ENCODE assay signal across 21 mouse cellular contexts in the genomic region with DNA sequence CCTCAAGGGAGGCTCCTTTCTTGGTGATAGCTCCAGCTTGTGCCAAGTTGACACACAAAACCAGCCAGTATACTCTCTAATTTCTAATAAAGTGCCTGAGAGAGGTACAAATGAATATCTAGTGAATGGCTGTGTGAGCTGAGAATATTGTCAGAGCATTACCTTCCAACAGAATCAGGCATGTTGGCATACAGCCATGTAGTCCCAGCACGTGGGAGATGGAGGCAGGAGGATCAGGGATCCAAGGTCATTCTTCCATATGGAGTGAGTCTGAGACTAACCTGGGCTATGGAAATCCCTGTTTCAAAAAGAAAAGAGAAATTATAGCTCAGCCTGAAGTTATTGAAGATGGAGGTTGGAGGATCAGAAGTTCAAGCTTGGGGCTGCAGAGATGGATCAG. TPM values are rescaled to one million over a fixed set of nuclear protein-coding genes. Genes with fewer than 3 reads are reported as not detected.
A peak's percentile ranks its signal among the peaks of the same experiment; 100 is the strongest.
DNase-seq lines count a peak whose midpoint lies in the region; ATAC-seq and TF ChIP-seq lines count a peak whose summit lies in the region.
"Had no signal": no experiment of that assay in that cellular context is flagged by ENCODE, and none has a peak within 500 bp of the region (broad histone marks: within the 10 kb centered on the region; RNA-seq: fewer than 3 reads in every experiment).

No protein-coding gene starts in this region.

- TF ChIP-seq CTCF in hindbrain, postnatal 0 days (IDR thresholded peaks at IDR 0.05; ENCODE audit: low read depth): no peak

- no peaks in the 10 kb centered on the region for H3K9me3 ChIP-seq in kidney, embryonic 15.5 days (replicated peaks)
- no peaks in the 10 kb centered on the region for H3K9me3 ChIP-seq in hindbrain, postnatal 0 days (ENCODE audit: low read length)
- H3K9me3 ChIP-seq: embryonic facial prominence, embryonic 12.5 days; embryonic facial prominence, embryonic 15.5 days; forebrain, embryonic 15.5 days; hindbrain, embryonic 12.5 days; hindbrain, embryonic 15.5 days had no signal

- intact Hi-C loops in gastrocnemius, postnatal 36 days (cut with DNase I): no loop called here

- H3K4me1 ChIP-seq in kidney, embryonic 15.5 days: peaks cover 40% of the 10 kb centered on the region
- H3K4me1 ChIP-seq in hindbrain, postnatal 0 days (ENCODE audit: insufficient read depth, low read length): no peaks in the 10 kb centered on the region
- H3K4me1 ChIP-seq: forebrain, embryonic 15.5 days; hindbrain, embryonic 12.5 days; hindbrain, embryonic 15.5 days had no signal

- no peak for ATAC-seq in kidney, embryonic 15.5 days (replicated peaks; ENCODE audit: low FRiP score)
- ATAC-seq in hindbrain, postnatal 0 days: no peak
- ATAC-seq: activated CD4-positive, CD25-positive, alpha-beta regulatory T cell, adult 4 months; forebrain, embryonic 15.5 days had no signal

- H3K4me2 ChIP-seq in kidney, embryonic 15.5 days: no peak overlapping the region
- H3K4me2 ChIP-seq in hindbrain, postnatal 0 days (ENCODE audit: low read depth, low read length): no peak overlapping the region
- H3K4me2 ChIP-seq: embryonic facial prominence, embryonic 12.5 days; embryonic facial prominence, embryonic 15.5 days; forebrain, embryonic 15.5 days; heart, embryonic 11.5 days; hindbrain, embryonic 12.5 days; hindbrain, embryonic 15.5 days had no signal

- no peak overlapping the region for H3K27ac ChIP-seq in kidney, embryonic 15.5 days
- H3K27ac ChIP-seq in hindbrain, postnatal 0 days: no peak overlapping the region
- H3K27ac ChIP-seq: embryonic facial prominence, embryonic 12.5 days; embryonic facial prominence, embryonic 15.5 days; forebrain, embryonic 15.5 days; hindbrain, embryonic 12.5 days; hindbrain, embryonic 15.5 days had no signal

- H3K9ac ChIP-seq in kidney, embryonic 15.5 days: no peak overlapping the region
- H3K9ac ChIP-seq in hindbrain, postnatal 0 days (replicated peaks; ENCODE audit: low read length): no peak overlapping the region
- H3K9ac ChIP-seq: embryonic facial prominence, embryonic 12.5 days; embryonic facial prominence, embryonic 15.5 days; forebrain, embryonic 15.5 days; hindbrain, embryonic 12.5 days; hindbrain, embryonic 15.5 days had no signal

- DNase-seq in kidney, adult 11 months: peak; percentile 33
- DNase-seq in kidney, postnatal 4 days: no peak
- DNase-seq in kidney, adult 8-10 months: peak; percentile 40 to 42
- peak; percentile 64 to 68 for DNase-seq in kidney, postnatal 25 days
- no peak for DNase-seq in hindbrain, postnatal 0 days (ENCODE audit: low spot score)
- no peak for DNase-seq in gastrocnemius, postnatal 36 days
- DNase-seq: adrenal gland, adult 8-10 months; adrenal gland, postnatal 25 days; cerebellum, adult 11-12 months; cerebellum, adult 9-10 months; cerebellum, postnatal 14 days; gastrocnemius, postnatal 25 days; heart, adult 11 months had no signal

- 41% methylated on average over 1 of the region's 1 CpGs for WGBS in kidney, embryonic 15.5 days
- WGBS in hindbrain, postnatal 0 days: 57% methylated on average over 1 of the region's 1 CpGs

- no peaks in the 10 kb centered on the region for H3K36me3 ChIP-seq in kidney, embryonic 15.5 days
- H3K36me3 ChIP-seq in hindbrain, postnatal 0 days (ENCODE audit: insufficient read depth, low read length): no peaks in the 10 kb centered on the region
- H3K36me3 ChIP-seq: embryonic facial prominence, embryonic 12.5 days; embryonic facial prominence, embryonic 15.5 days; forebrain, embryonic 15.5 days; hindbrain, embryonic 12.5 days; hindbrain, embryonic 15.5 days had no signal

- no peaks in the 10 kb centered on the region for H3K27me3 ChIP-seq in kidney, embryonic 15.5 days
- H3K27me3 ChIP-seq in hindbrain, postnatal 0 days (ENCODE audit: insufficient read depth, low read length): no peaks in the 10 kb centered on the region
- H3K27me3 ChIP-seq: embryonic facial prominence, embryonic 12.5 days; embryonic facial prominence, embryonic 15.5 days; forebrain, embryonic 15.5 days; hindbrain, embryonic 12.5 days; hindbrain, embryonic 15.5 days had no signal

- H3K4me3 ChIP-seq in kidney, embryonic 15.5 days (replicated peaks): no peak overlapping the region
- H3K4me3 ChIP-seq in hindbrain, postnatal 0 days (ENCODE audit: low read length): no peak overlapping the region
- H3K4me3 ChIP-seq: embryonic facial prominence, embryonic 12.5 days; embryonic facial prominence, embryonic 15.5 days; forebrain, embryonic 15.5 days; hindbrain, embryonic 12.5 days; hindbrain, embryonic 15.5 days had no signal

RNA-seq across cellular contexts. Expression of a gene that starts 32.5 kb away (rescaled TPM):
- polyA plus RNA-seq in kidney, embryonic 15.5 days (2015; fragmentation: Nextera tagmentation; extraction: Ambion mirVana): 34.5 and 37.5 TPM in 2 replicates
- 23.9 and 26.1 TPM in 2 replicates for total RNA-seq in hindbrain, postnatal 0 days (2014; rRNA removed)
- 12.1 and 13.0 TPM in 2 replicates for polyA plus RNA-seq in hindbrain, postnatal 0 days (2015; fragmentation: Nextera tagmentation; extraction: Ambion mirVana)
- total RNA-seq in gastrocnemius, postnatal 36 days (2021): 10 to 100 TPM; 36.1 to 41.5 TPM

RNA-seq across cellular contexts. Expression of a gene that starts 33.0 kb away (rescaled TPM):
- polyA plus RNA-seq in kidney, embryonic 15.5 days (2015; fragmentation: Nextera tagmentation; extraction: Ambion mirVana): 6.9 and 7.0 TPM in 2 replicates
- total RNA-seq in hindbrain, postnatal 0 days (2014; rRNA removed): 2.2 and 3.8 TPM in 2 replicates
- 2.2 and 2.4 TPM in 2 replicates for polyA plus RNA-seq in hindbrain, postnatal 0 days (2015; fragmentation: Nextera tagmentation; extraction: Ambion mirVana)
- total RNA-seq in gastrocnemius, postnatal 36 days (2021): 1 to 10 TPM in 1 of 2 experiments, under 1 TPM in 1; 0.96 to 1.1 TPM

RNA-seq across cellular contexts. Expression of a gene that starts 40.1 kb away (rescaled TPM):
- polyA plus RNA-seq in kidney, embryonic 15.5 days (2015; fragmentation: Nextera tagmentation; extraction: Ambion mirVana): 15.8 and 16.4 TPM in 2 replicates
- 52.5 and 71.4 TPM in 2 replicates for total RNA-seq in hindbrain, postnatal 0 days (2014; rRNA removed)
- 39.5 and 41.1 TPM in 2 replicates for polyA plus RNA-seq in hindbrain, postnatal 0 days (2015; fragmentation: Nextera tagmentation; extraction: Ambion mirVana)
- 10 to 100 TPM; 13.0 to 15.9 TPM for total RNA-seq in gastrocnemius, postnatal 36 days (2021)

Comparison
In these comparisons a context has a peak if more than half of its experiments do, and no peak if none do; other contexts are left out.
1. DNase-seq: peak in kidney, adult 11 months (single experiment), kidney, adult 8-10 months (2 of 2) and kidney, postnatal 25 days (2 of 2); none in kidney, postnatal 4 days (0 of 2), hindbrain, postnatal 0 days (single experiment) and gastrocnemius, postnatal 36 days (0 of 2).